Mouse (Mus musculus): ENCODE data around the gene Mkrn2os.
A peak's percentile ranks its signal among the peaks of the same experiment; 100 is the strongest.
"Not testable (repeated sequence)": the region's sequence is repeated elsewhere in the genome, so short reads cannot be mapped to it uniquely, and the experiment has no call there.

Mkrn2os gene

GRCm38 (mm10) chr6:115592458-115592857 lies at the start of gene Mkrn2os:
Mkrn2os (minus strand) TSS chr6:115592576.
- no peak for DNase-seq (ENCODE audit: low read depth, low spot score)

- not testable (repeated sequence) for DNase-seq (ENCODE audit: low read depth, low spot score)
Measured at GRCm38 (mm10) chr6:115638188-115638587, 45.8 kb upstream of the Mkrn2os start.

- no peak for DNase-seq (ENCODE audit: low read depth, low spot score)
Measured at GRCm38 (mm10) chr6:115634015-115634414, 41.6 kb upstream of the Mkrn2os start.

- DNase-seq (ENCODE audit: low read depth, low spot score), result no peak
Measured at GRCm38 (mm10) chr6:115631056-115631795, 38.9 kb upstream of the Mkrn2os start.

- no peak for DNase-seq (ENCODE audit: low read depth, low spot score)
Measured at GRCm38 (mm10) chr6:115626121-115626520, 33.7 kb upstream of the Mkrn2os start.

DNA sequence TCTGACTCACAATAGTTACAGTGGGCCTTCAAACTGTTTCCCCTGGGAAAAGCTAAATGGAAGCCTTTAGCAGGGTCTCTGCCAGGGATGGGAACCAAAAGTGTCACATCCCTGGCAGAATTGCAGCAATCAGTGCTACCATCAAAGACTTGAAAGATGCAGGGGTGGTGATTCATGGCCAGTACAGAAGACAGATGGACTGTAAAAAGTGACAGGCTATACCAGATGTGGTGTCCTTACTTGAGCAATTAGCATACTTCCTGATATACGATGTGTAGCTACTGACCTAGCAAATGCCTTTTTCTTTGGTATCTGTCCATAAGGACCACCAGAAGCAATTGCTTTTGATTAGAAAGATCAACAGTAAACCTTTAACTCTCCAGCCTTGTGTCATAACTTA lies 28.6 kb upstream of the Mkrn2os start:
- DNase-seq (ENCODE audit: low read depth, low spot score), result no peak

- no peak for DNase-seq (ENCODE audit: low read depth, low spot score)
Measured at GRCm38 (mm10) chr6:115619818-115620217, 27.4 kb upstream of the Mkrn2os start.

DNA sequence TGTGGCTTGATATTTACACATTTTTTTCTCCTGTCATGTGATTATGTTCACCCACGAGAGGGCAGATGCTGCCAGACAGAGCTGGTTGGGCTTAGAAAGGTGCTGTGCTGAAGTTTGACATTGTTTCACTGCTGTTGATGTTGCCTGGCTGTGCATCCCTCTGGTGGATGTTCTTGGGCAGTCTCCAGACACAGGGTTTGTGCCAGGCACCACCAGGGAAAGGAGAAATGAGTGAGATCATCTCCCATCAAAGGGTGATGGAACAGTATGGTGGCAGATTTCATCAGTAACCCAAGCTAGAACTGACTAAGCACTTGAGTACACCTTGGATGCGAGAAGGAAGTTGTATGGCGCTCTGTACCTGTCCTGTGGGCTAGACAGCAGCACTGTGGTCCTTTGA lies 23.6 kb upstream of the Mkrn2os start:
- no peak for DNase-seq (ENCODE audit: low read depth, low spot score)

DNA sequence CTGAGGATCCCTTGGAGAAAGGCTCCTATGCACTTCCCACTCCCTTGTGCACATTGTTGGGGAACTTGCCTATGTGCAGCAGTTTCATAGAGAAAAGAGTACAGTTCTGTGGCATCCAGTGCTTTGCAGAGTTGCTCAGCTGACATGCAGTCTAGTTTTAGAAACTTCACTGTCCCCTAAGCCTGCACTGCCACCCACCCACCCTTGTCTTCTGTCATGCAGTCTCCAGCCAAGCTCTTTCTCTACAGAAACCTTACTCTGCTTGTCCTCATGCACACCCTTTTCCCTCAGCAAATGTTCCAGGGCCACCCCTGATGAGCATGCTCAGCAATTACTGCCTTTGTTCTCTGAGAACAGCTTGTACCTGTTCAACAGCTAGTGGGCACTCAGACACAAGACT lies 21.4 kb upstream of the Mkrn2os start:
- peak; percentile 73 for DNase-seq (ENCODE audit: low read depth, low spot score)

GRCm38 (mm10) chr6:115610301-115610700 lies 17.9 kb upstream of the Mkrn2os start:
- DNase-seq (ENCODE audit: low read depth, low spot score), result no peak

GRCm38 (mm10) chr6:115609121-115609520 lies 16.7 kb upstream of the Mkrn2os start:
- peak; percentile 55 for DNase-seq (ENCODE audit: low read depth, low spot score)

- DNase-seq (ENCODE audit: low read depth, low spot score), result peak; percentile 89
Measured at GRCm38 (mm10) chr6:115607429-115607828, 15.1 kb upstream of the Mkrn2os start.

GRCm38 (mm10) chr6:115606461-115606860 lies 14.1 kb upstream of the Mkrn2os start:
- no peak for DNase-seq (ENCODE audit: low read depth, low spot score)

DNA sequence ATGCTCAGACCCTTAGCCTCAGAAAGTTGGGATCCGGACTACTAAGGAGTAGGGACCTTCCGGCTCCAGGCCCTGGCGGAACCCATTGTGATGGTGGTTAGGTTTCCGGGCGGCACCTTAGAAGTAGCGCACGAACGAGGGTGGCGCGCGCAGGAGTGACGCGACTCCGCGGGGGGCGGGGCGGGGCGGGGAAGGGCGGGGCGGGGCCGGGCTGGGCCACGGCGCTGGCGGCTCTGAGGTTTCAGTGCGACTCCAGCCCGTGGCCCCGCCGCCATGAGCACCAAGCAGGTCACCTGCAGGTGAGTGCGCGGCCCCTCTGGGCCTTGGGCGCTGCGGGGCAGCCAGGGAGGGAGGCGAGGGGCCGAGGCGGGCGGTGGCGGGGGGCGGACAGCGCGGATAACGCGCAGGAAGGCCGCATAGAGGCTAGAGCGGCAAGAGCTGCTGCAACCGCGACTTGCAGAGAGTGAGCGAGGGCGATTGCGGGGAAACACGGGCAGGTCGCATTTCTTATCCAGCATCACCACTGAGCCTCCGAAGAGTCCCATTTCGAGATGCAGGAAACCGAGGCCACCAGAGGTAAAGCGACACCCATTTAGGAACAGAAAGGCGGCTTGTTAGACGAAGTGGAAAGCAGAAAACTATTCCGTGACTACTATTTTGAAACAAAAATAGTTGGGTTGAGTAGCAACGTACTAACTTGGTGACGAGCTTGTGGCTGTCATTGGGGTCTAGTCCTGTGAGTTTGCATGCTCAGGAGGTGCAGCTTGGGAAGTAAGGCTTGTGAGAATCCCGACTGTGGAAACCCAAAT lies 9.5 kb upstream of the Mkrn2os start, which contains the start of gene Mkrn2:
Mkrn2 (plus strand) TSS at position 188 of the 809 bp plus-strand sequence.
- DNase-seq (ENCODE audit: low read depth, low spot score), result peak; percentile 93

- DNase-seq (ENCODE audit: low read depth, low spot score), result no peak
Measured at GRCm38 (mm10) chr6:115601322-115601714, 8.9 kb upstream of the Mkrn2os start.

DNA sequence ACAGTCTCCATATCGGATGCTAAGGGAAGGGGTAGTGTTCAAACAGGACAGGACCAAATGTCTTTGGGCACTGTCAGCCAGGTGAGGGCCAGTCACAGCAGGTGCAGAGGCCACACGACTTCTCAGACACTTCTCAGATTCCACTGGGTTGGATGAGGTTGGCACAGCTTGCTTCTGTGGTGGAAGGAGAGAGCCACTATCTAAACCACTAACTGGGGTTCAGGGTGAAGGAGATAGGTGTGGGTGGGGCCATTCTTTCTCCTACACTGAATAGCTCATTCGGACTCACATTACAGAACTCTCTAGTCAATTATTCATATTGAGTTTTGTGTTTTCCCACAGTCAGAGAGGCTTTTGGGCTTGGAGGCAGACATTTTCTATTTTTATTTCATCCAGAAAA lies 3.3 kb upstream of the Mkrn2os start:
- DNase-seq (ENCODE audit: low read depth, low spot score), result no peak

DNA sequence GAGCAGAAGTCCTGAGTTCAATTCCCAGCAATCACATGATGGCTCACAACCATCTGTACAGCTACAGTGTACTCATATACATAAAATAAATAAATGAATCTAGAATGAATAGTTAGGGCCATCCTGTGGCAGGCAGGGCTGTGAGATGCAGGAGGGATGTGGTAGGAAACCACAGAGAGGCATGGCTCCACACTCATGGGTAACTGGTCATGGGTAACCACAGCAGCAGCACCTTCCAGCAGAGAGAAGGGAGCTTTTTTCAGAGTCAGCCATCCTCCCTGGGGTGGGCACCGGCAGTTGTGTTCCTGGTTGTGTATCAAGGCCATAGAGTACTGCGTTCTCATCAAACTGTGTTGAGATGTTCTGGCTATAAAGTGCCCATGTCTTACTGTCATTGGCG lies 2.1 kb upstream of the Mkrn2os start:
- no peak for DNase-seq (ENCODE audit: low read depth, low spot score)

DNA sequence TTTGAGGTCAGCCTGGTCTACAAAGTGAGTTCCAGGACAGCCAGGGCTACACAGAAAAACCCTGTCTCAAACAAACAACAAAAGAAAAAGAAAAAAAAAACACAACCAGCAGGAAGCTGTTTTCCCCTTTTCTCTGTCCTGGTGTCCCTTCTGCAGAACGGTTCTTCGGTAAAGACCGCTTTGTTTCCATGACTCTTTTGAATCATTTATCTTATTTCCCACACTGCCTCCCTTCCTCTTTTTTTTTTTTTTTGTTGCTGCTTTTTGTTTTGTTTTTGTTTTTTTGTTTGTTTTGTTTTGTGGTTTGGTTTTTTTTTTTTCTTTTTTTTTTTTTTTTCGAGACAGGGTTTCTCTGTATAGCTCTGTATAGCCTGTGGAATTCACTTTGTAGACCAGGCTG lies 876 bp upstream of the Mkrn2os start:
- no peak for DNase-seq (ENCODE audit: low read depth, low spot score)

DNA sequence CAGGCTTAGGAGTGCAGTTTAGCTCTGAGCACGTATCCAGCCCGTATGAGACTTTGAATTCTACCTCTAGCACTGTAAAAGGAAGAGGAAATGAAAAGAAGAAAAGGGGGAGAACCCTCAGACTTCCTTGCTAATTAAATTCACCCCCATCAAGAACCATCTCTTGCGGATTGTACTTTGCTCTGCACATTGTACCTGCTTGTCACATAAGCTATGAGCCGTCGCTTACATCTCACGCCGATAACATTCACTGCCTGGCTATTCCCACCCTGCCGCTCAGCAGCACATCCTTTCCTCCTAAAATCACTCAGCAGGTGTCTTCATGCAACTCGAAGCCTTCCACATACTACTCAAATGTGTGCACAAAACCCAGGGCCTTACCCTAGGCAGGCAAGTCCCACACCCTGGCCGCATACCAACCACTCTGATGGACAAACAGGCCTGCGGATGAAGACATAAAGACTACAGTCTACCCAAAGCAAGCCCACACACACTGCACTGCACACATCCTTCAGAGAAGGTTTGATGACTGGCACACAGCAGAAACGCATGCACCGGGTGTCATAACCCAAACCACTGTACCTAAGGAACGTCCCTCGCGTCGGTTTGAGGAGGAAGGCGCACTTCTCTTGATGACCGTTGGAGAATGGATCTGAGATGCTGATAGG lies 550 bp downstream of the Mkrn2os start:
- no peak for DNase-seq (ENCODE audit: low read depth, low spot score)

GRCm38 (mm10) chr6:115586321-115586720 lies 6.1 kb downstream of the Mkrn2os start:
- no peak for DNase-seq (ENCODE audit: low read depth, low spot score)

DNA sequence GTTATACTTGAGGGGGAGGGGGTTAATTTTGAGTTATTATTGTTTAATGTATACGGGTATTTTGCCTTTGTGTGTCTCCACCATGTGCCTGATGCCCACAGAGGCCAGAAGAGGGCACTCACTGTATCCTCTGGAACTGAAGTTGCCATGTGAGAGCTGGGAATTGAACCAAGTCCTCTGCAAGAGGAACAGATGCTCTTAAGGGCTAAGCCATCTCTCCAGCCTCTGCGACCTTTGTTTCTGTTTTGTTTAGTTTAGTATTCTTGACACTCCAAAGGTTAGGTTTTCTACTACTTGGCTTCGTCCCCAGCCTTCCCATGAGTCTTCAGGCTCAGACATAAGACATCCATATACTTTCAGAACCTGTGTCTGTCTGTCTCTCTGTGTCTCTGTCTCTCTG lies 8.2 kb downstream of the Mkrn2os start:
- DNase-seq (ENCODE audit: low read depth, low spot score), result no peak

DNA sequence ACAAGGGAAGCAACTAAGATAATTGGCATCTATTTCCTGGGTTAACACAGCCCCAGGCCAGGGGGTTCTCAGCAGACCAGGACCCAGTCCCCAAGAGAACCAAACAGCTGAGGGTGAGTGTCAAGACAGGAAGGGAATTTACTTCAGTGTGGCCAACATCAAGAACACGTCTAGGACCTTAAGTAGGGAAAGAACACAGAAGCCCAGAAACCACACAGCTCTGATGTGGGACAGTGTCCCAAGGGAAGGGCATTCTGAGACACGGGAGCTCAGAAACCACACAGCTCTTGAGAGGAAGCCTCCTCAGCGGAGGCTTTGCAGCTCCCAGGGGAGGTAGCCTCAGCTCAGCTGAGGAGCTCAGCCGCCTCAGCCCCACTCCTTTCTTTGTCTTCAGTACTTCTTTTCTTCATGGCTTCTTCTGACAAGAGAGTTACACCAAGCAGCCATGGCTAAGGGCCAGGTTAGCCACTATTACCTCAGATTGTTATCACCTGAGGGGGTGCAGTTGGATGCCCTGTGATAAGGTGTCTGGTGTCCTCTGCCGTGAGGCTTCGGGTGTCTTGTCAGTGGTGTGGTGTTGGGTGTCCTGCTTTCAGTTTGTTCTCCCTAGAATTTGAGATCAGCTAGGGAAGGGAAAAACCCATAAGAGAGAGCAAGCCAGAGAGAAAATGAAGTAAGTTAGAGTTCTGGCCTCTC lies 8.8 kb downstream of the Mkrn2os start:
- no peak for DNase-seq (ENCODE audit: low read depth, low spot score)
